In the genomic region with DNA sequence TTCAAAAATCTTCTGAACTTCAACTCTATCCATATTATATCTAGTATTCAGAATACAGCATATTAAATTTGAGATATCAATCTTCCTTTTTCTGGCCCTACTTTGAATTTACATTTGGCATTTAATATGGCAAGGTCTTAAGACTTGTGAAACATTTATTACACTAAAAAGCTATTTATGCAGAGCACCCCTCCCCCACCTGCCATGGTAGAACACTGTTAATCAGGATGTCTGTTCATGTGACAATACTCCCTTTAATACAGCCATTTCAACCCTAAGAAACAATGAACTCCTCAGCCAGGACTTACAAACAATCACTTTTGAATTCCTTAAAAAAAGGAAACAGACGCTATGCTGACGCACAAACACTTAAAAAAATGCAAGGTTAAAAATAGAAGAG, we compare ENCODE assay signal across 24 mouse cellular contexts. TPM values are rescaled to one million over a fixed set of nuclear protein-coding genes. Genes with fewer than 3 reads are reported as not detected.
A peak's percentile ranks its signal among the peaks of the same experiment; 100 is the strongest.
DNase-seq lines count a peak whose midpoint lies in the region; ATAC-seq and TF ChIP-seq lines count a peak whose summit lies in the region.
"Had no signal": no experiment of that assay in that cellular context is flagged by ENCODE, and none has a peak within 500 bp of the region (broad histone marks: within the 10 kb centered on the region; RNA-seq: fewer than 3 reads in every experiment).

No protein-coding gene starts in this region.

- 59% methylated on average over 2 of the region's 2 CpGs for WGBS in heart, postnatal 0 days
- 63% methylated on average over 2 of the region's 2 CpGs for WGBS in kidney, embryonic 16.5 days
- 88% methylated on average over 2 of the region's 2 CpGs for WGBS in forebrain, embryonic 10.5 days

- peaks cover 13% of the 10 kb centered on the region for H3K36me3 ChIP-seq in heart, postnatal 0 days (replicated peaks; ENCODE audit: control insufficient read depth, insufficient read depth, low read length)
- peaks cover 8% of the 10 kb centered on the region for H3K36me3 ChIP-seq in kidney, embryonic 16.5 days (ENCODE audit: insufficient read depth, low read length)
- H3K36me3 ChIP-seq in forebrain, embryonic 10.5 days (replicated peaks), result peaks cover 34% of the 10 kb centered on the region

- no peak for TF ChIP-seq POLR2A in cortical plate, adult 2 months (IDR thresholded peaks at IDR 0.05; ENCODE audit: extremely low read depth, insufficient read depth, low read length)

- intact Hi-C loops in heart, postnatal 36 days (cut with DNase I), result no loop called here

- peak; percentile 73; the same call in 1 of the 2 replicates for TF ChIP-seq EP300 in heart, postnatal 0 days (IDR thresholded peaks at IDR 0.05; ENCODE audit: low read depth)

- peak; percentile 46 for DNase-seq in heart, postnatal 0 days (ENCODE audit: low spot score)
- no peak for DNase-seq in heart, postnatal 36 days
- DNase-seq in kidney, postnatal 14 days, result peak; percentile 48
- DNase-seq in kidney, postnatal 4 days, result peak; percentile 16 to 51
- no peak for DNase-seq in forebrain, embryonic 10.5 days (ENCODE audit: extremely low spot score, low spot score)
- DNase-seq: cerebellum, adult 8-10 months; gastrocnemius, postnatal 36 days; left cerebral cortex, postnatal 4 days; liver; lung, postnatal 14 days; retina, postnatal 1 day; thymus, adult 2 months had no signal

- H3K27me3 ChIP-seq in heart, postnatal 0 days (ENCODE audit: control insufficient read depth, insufficient read depth, low read length), result no peaks in the 10 kb centered on the region
- no peaks in the 10 kb centered on the region for H3K27me3 ChIP-seq in kidney, embryonic 16.5 days (ENCODE audit: insufficient read depth, low read length)
- H3K27me3 ChIP-seq in forebrain, embryonic 10.5 days (ENCODE audit: poor library complexity, severe bottlenecking), result no peaks in the 10 kb centered on the region
- H3K27me3 ChIP-seq: embryonic facial prominence, embryonic 12.5 days; forebrain, embryonic 15.5 days; heart, embryonic 15.5 days had no signal

- TF ChIP-seq CTCF in heart, postnatal 0 days (IDR thresholded peaks at IDR 0.05; ENCODE audit: low read depth), result no peak
- TF ChIP-seq CTCF in cortical plate, adult 2 months (IDR thresholded peaks at IDR 0.05; ENCODE audit: extremely low read depth, insufficient read depth, low read length), result no peak

- no peak overlapping the region for H3K4me2 ChIP-seq in heart, postnatal 0 days (ENCODE audit: low read depth, low read length)
- H3K4me2 ChIP-seq in kidney, embryonic 16.5 days (replicated peaks; ENCODE audit: low read depth, low read length), result no peak overlapping the region
- H3K4me2 ChIP-seq: embryonic facial prominence, embryonic 12.5 days; forebrain, embryonic 15.5 days; heart, embryonic 15.5 days; hindbrain, embryonic 14.5 days had no signal

- H3K4me3 ChIP-seq in heart, postnatal 0 days (ENCODE audit: low read depth, low read length), result no peak overlapping the region
- no peak overlapping the region for H3K4me3 ChIP-seq in kidney, embryonic 16.5 days (ENCODE audit: low read length)
- no peak overlapping the region for H3K4me3 ChIP-seq in cortical plate, adult 2 months (ENCODE audit: insufficient read depth, low read length)
- no peak overlapping the region for H3K4me3 ChIP-seq in forebrain, embryonic 10.5 days
- H3K4me3 ChIP-seq: embryonic facial prominence, embryonic 12.5 days; erythroblast, embryonic 14.5 days; forebrain, embryonic 15.5 days; heart, embryonic 15.5 days had no signal

- 0 out of 2 replicates have a peak, but pooled peaks cover 3% of the 10 kb centered on the region for H3K4me1 ChIP-seq in heart, postnatal 0 days (ENCODE audit: control insufficient read depth, insufficient read depth)
- H3K4me1 ChIP-seq in kidney, embryonic 16.5 days (ENCODE audit: insufficient read depth, low read length), result no peaks in the 10 kb centered on the region
- peaks cover 9% of the 10 kb centered on the region for H3K4me1 ChIP-seq in cortical plate, adult 2 months (ENCODE audit: control insufficient read depth, insufficient read depth, low read length)
- no peaks in the 10 kb centered on the region for H3K4me1 ChIP-seq in forebrain, embryonic 10.5 days
- H3K4me1 ChIP-seq: embryonic facial prominence, embryonic 12.5 days; forebrain, embryonic 15.5 days had no signal

- no peak overlapping the region for H3K9ac ChIP-seq in heart, postnatal 0 days (replicated peaks; ENCODE audit: low read depth, low read length)
- no peak overlapping the region for H3K9ac ChIP-seq in kidney, embryonic 16.5 days (replicated peaks; ENCODE audit: low read length)
- H3K9ac ChIP-seq: embryonic facial prominence, embryonic 12.5 days; forebrain, embryonic 15.5 days; heart, embryonic 15.5 days; hindbrain, embryonic 14.5 days had no signal

- H3K9me3 ChIP-seq in heart, postnatal 0 days (replicated peaks; ENCODE audit: control insufficient read depth, low read length), result no peaks in the 10 kb centered on the region
- no peaks in the 10 kb centered on the region for H3K9me3 ChIP-seq in kidney, embryonic 16.5 days (ENCODE audit: low read length)
- no peaks in the 10 kb centered on the region for H3K9me3 ChIP-seq in forebrain, embryonic 10.5 days
- H3K9me3 ChIP-seq: embryonic facial prominence, embryonic 12.5 days; forebrain, embryonic 15.5 days; heart, embryonic 15.5 days had no signal

- H3K27ac ChIP-seq in heart, postnatal 0 days (ENCODE audit: low read depth), result peak overlapping the region; percentile 82
- H3K27ac ChIP-seq in kidney, embryonic 16.5 days (ENCODE audit: low read length), result no peak overlapping the region
- H3K27ac ChIP-seq in cortical plate, adult 2 months (ENCODE audit: insufficient read depth, low read length), result peak overlapping the region; percentile 88
- H3K27ac ChIP-seq in forebrain, embryonic 10.5 days, result no peak overlapping the region
- H3K27ac ChIP-seq: embryonic facial prominence, embryonic 12.5 days; forebrain, embryonic 15.5 days; hindbrain, embryonic 14.5 days had no signal

- peak; percentile 41; the same call in 1 of the 2 replicates for ATAC-seq in heart, postnatal 0 days (ENCODE audit: insufficient read depth, low read depth)
- no peak for ATAC-seq in kidney, embryonic 16.5 days (ENCODE audit: low FRiP score, low TSS enrichment)
- ATAC-seq: forebrain, embryonic 15.5 days had no signal

RNA-seq across cellular contexts. Expression of a gene that starts 52.3 kb away (rescaled TPM):
- total RNA-seq in heart, postnatal 0 days (2014; rRNA removed; ENCODE audit: low replicate concordance), result 2.6 and 6.6 TPM in 2 replicates
- polyA plus RNA-seq in heart, postnatal 0 days (2015; fragmentation: Nextera tagmentation; extraction: Ambion mirVana), result 1.7 and 1.8 TPM in 2 replicates
- 10 to 100 TPM; 10.6 to 13.4 TPM for total RNA-seq in heart, postnatal 36 days (2021)
- 3.9 and 4.6 TPM in 2 replicates for polyA plus RNA-seq in kidney, embryonic 16.5 days (2015; fragmentation: Nextera tagmentation; extraction: Ambion mirVana)
- 14.2 TPM in 2 replicates for polyA plus RNA-seq in cortical plate, adult 2 months (2012; rRNA removed)
- 4.3 and 4.8 TPM in 2 replicates for polyA plus RNA-seq in forebrain, embryonic 10.5 days (2016; fragmentation: Nextera tagmentation; extraction: Ambion mirVana)

RNA-seq across cellular contexts. Expression of a gene that starts 54.6 kb away (rescaled TPM):
- not detected in 2 replicates for total RNA-seq in heart, postnatal 0 days (2014; rRNA removed; ENCODE audit: low replicate concordance)
- 0.90 and 1.1 TPM in 2 replicates for polyA plus RNA-seq in heart, postnatal 0 days (2015; fragmentation: Nextera tagmentation; extraction: Ambion mirVana)
- total RNA-seq in heart, postnatal 36 days (2021), result not detected
- polyA plus RNA-seq in kidney, embryonic 16.5 days (2015; fragmentation: Nextera tagmentation; extraction: Ambion mirVana), result 1.1 TPM in 2 replicates
- polyA plus RNA-seq in cortical plate, adult 2 months (2012; rRNA removed), result not detected in 2 replicates
- polyA plus RNA-seq in forebrain, embryonic 10.5 days (2016; fragmentation: Nextera tagmentation; extraction: Ambion mirVana), result 0.63 TPM in 1 of 2 replicates, not detected in the other
- total RNA-seq: gastrocnemius, postnatal 36 days; left cerebral cortex, adult 18-20 months had no signal
- polyA plus RNA-seq: C2C12; erythroblast, embryonic 14.5 days; liver, embryonic 16.5 days; stomach, embryonic 16.5 days; thymus, adult 2 months; urinary bladder, adult 2 months had no signal

Comparison
In these comparisons a context has a peak if more than half of its experiments do, and no peak if none do; other contexts are left out.
1. DNase-seq: peak in heart, postnatal 0 days (single experiment), kidney, postnatal 14 days (single experiment) and kidney, postnatal 4 days (2 of 2); none in heart, postnatal 36 days (0 of 2) and forebrain, embryonic 10.5 days (single experiment).
2. H3K27ac ChIP-seq: peak in heart, postnatal 0 days (single experiment) and cortical plate, adult 2 months (single experiment); none in kidney, embryonic 16.5 days (single experiment) and forebrain, embryonic 10.5 days (single experiment).